Mouse (Mus musculus) c-Kit-positive CD71-positive TER-119-positive erythroid progenitor cells, embryonic 14.5 days (primary cell): ENCODE measurements around the gene Npy1r.

Experiments
- DNase-seq: peaks from one replicate; pipeline ENCODE4 v3.0.0-alpha.2; 2013; ENCODE audit warnings: low spot score

The Npy1r gene

DNA sequence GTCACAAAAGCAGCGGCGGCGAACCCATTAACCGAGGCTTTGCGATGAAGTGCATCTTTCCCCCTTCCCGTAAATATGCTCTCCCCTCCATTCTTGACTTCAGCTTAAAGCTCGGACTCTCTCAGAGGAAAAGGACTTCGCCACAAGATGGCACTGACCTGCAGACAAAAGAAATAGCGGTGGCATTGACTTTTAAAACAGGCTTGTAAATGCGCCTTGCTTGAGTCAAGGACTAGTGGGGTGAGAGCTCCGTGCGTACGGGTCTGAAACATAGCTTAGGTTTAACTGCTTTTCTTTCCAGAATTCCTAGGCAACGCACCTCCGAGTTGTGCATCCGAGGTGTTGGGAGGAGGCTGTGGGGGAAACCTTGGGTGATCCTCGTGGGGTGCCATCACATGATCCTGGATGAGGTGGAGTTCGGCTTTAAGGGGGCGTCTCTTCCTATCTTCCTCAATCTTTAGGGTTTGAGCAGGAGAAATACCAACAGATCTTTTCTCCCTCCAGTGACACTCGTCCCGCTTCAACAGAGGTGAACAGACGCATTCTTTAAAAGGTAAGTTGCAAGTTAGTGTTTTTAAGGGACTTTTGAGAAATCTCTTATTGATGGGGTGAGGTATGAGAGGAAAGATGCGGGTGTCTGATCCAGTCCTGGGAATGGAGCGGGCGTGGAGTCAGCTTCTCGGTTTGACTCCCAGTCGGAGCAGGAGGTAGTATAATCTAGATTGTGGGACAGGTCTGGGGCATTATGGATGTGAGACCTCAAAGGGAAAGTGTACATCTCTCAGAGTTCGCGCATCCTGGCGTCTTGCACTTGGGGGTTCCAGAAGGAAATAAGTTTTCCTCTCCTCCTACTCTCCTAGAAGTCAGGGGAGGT, at the start of gene Npy1r:
Gene Npy1r, plus strand, starts transcription at position 223 of the 874 bp plus-strand sequence.
- DNase-seq, result no peak

DNA sequence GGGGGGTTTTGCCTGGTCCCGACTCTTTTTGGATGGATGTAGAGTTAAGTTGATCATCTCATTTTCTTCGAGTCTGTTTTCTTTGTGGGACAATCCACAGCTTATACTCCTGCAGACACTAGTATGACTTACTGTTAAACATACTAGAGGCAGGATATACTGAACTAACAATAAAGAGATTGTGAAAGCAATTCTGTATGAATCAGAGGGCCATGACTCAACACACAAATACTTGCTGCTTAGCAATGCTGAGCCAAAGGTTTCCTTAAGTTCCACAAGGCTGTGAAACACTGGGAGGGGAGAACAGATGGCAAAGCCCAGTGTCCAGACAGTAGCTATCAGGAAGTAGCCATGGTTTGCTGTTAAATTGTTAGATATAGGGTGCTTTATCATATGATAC, 15.7 kb upstream of the Npy1r start:
- DNase-seq, result no peak

DNA sequence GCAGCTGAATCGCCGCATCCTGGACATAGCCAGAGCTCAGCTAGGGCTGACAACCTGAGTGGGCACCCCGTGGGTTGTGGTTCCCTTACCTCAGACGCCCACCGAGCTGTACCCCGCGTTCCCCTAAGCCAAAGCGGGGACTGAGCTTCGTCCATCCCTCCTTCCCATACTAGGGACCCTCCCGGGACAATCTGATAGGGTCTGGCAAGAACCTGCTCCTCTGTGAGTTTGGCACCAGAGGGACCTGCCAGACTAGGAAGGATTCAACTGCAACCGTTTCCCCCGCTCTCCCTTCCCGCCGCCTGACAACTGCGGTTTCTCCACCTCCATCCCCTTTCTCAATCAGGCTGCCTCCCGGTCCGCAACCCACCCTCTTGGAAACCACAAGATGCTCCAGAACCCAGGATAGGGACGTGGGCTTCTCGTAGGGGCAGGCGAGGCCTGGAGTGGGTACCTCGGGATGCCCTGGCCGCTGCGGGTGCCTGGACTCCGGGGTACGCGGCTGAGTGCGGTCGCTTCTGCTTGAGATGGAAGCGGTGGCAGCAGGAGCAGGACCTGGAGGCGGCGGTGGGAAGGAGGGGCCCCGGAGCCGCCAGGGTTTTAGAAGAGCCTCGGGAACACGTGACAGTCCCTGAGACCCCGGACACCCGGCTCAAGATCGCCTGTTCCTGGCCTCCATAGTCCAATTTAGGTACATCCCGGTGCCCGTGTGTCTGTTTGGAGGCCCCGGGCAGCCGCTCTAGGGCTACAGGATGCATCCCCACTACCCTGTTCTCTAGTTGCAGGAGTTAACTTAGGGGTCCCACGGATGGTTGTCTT, 9.3 kb upstream of the Npy1r start, which contains the start of gene Npy5r:
Gene Npy5r, minus strand, starts transcription at position 618 of the 819 bp plus-strand sequence.
- DNase-seq, result no peak

DNA sequence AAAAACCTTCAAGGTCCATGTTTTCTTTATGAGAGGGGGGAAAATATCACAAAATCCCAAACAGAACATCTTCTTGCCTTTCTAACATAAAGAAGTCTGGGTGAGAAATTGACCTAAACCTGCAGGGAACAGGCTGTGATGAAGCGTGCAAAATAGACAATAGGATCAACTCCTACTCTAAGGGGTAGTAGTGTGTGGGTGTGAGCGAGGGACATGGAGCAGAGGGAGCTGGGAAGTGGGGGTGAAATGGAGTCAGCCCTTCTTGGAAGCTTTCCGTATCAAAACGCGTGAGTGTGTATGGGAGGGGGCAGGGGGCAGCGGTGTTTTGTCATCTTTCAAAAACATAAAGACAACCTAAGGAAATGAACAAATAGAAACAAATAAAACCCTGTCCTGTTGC, 8.6 kb upstream of the Npy1r start:
- DNase-seq, result no peak

DNA sequence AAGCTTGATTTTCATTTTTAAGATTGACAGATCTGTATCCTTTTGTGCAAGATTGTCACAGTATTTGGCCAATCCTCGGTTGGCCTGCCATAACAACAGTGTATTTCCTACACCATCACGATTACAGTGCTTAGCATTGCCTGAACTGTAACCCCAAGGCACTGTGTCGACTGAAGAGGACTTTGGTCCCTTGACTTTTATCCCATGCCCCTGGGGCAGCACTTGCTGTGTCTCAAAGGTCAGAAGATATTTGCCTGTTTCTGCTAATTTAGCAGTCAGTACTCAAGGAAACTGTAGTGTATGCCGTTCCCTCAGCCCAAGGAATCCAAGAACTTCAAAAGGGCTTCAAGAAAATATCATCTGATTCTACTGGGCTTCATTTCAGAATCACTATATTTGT, 8.2 kb upstream of the Npy1r start:
- DNase-seq, result no peak

DNA sequence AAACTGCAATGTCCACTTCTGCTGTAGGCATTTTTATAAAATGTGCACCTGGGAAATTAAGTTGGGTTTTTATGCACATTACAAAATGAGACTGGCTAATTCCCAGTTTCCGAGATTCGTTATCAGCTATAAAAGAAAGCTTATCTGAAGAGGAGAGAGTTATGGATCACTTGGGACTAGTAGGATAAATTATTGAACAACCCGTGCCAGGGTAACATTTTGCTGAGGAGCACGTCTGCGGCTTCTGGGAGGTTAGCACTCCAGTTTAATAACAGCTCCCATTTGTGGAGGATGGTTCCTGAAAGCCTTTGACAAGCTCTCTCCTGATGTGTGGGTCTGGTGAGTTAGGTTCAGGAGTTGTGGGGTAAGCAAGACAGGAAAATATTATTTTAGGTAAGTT, 6.6 kb upstream of the Npy1r start:
- DNase-seq, result no peak

DNA sequence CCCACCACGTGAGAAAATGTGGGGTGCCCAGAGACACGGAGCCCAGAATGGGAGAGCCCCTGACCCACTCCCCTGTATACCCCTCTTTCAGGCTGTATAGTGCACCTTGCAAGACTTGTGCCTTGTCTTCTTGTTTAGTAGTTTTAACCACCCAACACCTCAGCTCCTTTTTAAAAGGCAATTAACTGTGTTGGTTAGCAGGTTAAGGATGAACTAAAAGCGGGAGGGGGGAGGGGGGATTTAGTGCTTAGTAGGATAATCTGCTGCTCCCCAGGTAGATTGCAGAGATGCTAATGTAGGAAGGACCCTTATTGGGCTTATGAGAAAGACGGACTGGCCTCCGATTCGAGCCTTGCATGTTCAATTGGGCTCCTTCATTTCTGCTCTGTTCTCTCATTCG, 1.0 kb downstream of the Npy1r start:
- no peak for DNase-seq

DNA sequence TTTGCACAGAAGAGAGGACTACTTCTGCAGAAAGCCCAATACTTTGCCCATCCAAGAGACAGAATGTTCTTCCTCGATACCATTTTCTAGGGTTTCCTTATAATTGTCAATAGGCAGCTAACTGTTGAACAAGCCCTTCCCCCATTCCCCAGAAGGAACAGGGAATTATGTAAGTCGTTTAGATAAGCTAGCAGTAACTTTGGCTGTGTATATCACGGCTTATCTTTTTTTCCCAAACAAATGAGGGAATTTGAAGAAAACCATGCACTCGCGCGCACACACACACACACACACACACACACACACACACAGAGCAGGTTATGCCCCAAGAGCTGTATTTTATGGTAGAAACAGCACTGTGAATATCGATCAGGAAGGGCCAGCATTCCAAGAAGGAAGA, 1.8 kb downstream of the Npy1r start:
- DNase-seq, result no peak

DNA sequence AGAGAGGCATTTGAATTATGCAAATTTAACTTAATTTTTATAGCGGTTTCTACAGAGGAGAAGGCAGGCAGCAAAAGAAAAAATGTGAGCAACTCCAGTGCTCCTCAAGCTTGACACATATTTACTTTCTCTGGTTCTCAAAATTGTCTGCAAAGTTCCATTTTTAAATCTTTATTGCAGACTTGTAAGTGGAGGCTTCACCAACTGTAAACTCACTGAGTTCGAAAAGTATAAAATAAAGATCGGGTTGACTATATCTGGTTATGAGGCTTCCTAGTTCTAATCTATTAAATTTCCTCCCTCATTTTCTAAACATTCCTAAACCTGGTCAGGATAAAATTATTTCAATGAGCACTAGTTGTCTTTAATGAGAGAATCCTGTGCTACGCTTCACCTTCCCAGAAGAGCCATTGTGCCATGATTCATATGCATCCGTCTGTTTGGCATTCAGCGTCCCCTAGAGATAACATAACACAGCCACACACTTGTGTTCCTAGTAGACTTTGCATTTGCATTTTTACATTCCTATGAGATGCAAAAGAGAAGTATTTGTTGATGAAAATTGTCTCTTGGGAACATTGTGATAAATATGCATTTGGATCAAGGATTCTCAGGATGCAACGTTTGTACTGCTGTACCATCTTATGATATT, 17.5 kb downstream of the Npy1r start:
- DNase-seq, result no peak

DNA sequence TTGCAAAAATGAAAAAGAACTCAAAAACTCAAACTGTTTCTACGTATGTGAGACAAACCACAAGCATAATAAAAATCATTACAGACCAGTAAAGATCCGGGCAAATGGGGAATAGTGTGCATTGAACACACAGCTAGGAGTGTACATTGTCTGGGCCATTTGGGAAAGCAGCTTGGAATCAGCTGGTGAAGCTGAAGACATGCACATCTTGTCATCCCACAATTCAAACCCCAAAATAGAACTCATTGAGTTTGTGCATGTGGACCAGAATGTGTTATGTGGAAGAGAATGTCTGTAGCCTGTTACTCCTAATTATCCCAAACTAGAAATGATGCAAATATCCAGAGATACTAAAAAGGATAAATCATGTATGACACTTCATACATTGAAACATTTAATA, 25.8 kb downstream of the Npy1r start:
- DNase-seq, result no peak

DNA sequence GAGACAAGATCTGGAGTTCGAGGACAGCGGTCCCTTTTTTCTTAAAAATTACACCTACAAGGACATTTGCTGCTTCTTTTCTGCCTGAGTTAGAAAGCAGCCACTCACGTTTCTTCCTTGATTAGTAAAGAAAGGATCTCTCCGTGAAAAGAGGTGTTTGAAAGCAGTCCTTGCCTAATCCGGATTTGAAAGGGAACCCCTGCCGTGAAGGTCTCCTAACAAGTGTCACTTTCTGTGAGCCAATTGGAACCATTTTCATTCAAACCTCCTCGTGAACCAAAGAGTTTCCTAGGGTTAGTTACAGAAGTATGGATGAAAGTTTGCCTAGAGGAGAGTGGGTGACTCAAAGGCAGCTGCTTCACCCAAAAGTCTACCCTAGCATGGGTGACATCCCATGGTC, 32.5 kb downstream of the Npy1r start:
- no peak for DNase-seq

DNA sequence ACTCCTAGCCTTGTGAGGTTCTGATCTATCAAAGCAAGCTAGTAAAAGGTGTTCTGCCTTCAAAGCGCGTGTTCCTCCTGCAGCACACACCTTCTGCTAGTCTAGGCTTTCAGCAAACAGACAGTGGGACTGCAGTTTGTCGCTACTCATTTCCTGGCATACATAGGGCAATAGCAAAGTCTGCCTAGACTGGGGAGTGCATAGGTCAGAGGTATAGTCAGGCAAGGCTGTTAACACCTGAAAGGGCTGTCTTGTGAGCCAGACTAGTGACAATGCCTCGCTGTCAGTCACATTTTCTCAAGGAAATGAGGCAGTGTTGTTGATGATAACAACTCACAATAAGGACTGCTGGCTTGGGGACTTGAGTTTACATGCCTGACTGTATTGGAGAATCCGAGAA, 35.0 kb downstream of the Npy1r start:
- no peak for DNase-seq

DNA sequence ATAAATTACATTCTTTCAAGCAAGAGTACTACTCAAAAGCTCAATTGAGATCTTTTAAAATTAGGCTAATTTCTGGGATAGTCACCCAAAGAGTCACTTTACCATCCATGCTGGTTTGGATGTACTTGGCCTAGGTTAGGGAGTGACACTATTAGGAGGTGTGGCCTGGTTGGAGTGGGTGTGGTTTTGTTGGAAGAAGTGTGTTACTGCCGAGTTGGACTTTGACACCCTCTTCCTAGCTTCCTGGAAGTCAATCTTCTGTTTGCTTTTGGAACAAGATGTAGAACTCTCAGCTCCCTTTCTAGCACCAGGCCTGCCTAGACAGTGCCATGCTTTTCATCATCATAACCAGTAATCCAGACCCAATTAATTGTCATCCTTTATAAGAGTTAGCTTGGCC, 45.4 kb downstream of the Npy1r start:
- no peak for DNase-seq

DNA sequence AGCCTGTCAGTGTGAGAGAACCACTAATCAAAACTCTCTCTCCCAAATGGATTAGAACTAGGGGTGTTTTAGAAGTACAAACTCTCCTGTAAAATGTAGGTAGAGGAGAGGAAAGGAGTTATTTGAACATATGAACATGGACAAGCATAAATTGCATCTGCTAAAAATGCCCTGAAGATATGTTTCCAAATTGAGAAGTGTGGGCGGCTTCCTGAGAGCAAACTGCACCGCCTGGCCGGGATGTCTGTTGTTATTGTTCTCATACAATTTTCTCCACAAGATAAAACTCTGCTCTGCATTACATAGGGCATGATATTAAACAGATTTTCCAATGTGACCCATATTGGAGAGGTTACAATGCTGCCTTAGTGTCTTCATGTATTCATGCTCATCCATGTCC, 48.6 kb downstream of the Npy1r start:
- no peak for DNase-seq

DNA sequence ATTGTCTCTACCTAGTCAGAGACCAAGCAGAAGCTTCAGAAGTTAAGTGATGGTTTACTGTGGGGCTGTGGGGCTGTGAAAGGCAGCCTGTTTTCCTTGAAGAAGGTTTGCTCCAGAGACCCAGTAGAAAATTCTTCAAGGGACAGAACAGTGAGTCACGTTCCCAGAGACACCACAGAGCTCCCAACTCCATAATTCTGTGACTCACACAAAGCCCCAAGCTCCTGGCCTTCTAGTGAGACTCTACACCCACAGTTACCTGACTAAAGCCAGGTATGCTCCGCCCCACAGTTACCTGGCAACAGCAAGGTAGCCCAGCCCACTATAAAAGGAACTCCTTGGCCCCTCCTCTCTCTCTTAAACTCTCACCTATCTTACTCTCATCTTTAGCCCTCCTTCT, 54.6 kb downstream of the Npy1r start:
- no peak for DNase-seq

DNA sequence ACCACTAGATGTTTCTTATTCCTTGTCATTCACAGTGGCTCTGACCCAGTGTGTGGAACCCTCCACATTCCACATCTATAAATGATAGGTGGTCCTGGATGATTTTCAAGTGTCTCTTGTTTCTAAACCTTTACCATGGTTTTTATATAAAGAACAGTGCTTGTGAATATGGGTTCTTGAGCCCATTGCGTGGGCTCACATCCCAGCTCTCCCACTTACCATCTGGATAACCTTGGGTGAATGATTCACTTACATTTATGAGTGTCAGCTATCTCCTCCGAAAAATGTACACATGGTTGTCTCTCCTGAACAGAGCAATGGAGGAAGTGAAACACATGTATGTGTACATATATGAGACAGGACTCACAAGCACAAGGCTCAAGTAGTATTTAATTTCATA, 59.2 kb downstream of the Npy1r start:
- no peak for DNase-seq
